Comparison of ENCODE assay signal across 24 mouse cellular contexts in genomic region chr5:100008485-100008884, GRCm38 (mm10). TPM values are rescaled to one million over a fixed set of nuclear protein-coding genes. Genes with fewer than 3 reads are reported as not detected.
DNase-seq lines count a peak whose midpoint lies in the region; ATAC-seq and TF ChIP-seq lines count a peak whose summit lies in the region.
"Had no signal": no experiment of that assay in that cellular context is flagged by ENCODE, and none has a peak within 500 bp of the region (broad histone marks: within the 10 kb centered on the region; RNA-seq: fewer than 3 reads in every experiment).

No protein-coding gene starts in this region.

- no peak overlapping the region for H3K4me3 ChIP-seq in lung, postnatal 0 days (ENCODE audit: low read depth, low read length)
- H3K4me3 ChIP-seq in ES-Bruce4 (ENCODE audit: low read depth, low read length), result no peak overlapping the region
- H3K4me3 ChIP-seq: embryonic facial prominence, embryonic 15.5 days; heart, embryonic 12.5 days; kidney, embryonic 15.5 days; limb, embryonic 13.5 days; midbrain, embryonic 10.5 days had no signal

- peak; percentile 23 for DNase-seq in CD4-positive, CD25-positive, alpha-beta regulatory T cell, adult 2 months (ENCODE audit: low read depth, low spot score)
- no peak for DNase-seq in lung, postnatal 0 days (ENCODE audit: low spot score)
- DNase-seq in lung, postnatal 10 days, result no peak
- peak; percentile 20 for DNase-seq in induced T-regulatory cell, adult 2 months (ENCODE audit: low read depth)
- no peak for DNase-seq in embryo, embryonic 9.5 days (ENCODE audit: extremely low spot score)
- DNase-seq: adrenal gland, postnatal 14 days; cerebellum, adult 18-20 months; cerebellum, postnatal 25 days; embryo, embryonic 11 days; lung, adult 18-20 months; retina, postnatal 1 day; right cerebral cortex, postnatal 4 days had no signal

- no peak overlapping the region for H3K4me2 ChIP-seq in lung, postnatal 0 days (replicated peaks; ENCODE audit: low read depth, low read length)
- H3K4me2 ChIP-seq: embryonic facial prominence, embryonic 15.5 days; heart, embryonic 12.5 days; hindbrain, embryonic 14.5 days; kidney, embryonic 15.5 days; limb, embryonic 13.5 days had no signal

- no peaks in the 10 kb centered on the region for H3K9me3 ChIP-seq in lung, postnatal 0 days (ENCODE audit: low read length)
- H3K9me3 ChIP-seq in ES-Bruce4 (replicated peaks; ENCODE audit: control insufficient read depth, insufficient read depth, low read length, poor library complexity, severe bottlenecking), result no peaks in the 10 kb centered on the region
- H3K9me3 ChIP-seq: embryonic facial prominence, embryonic 15.5 days; heart, embryonic 12.5 days; kidney, embryonic 15.5 days; limb, embryonic 13.5 days; midbrain, embryonic 10.5 days had no signal

- no peaks in the 10 kb centered on the region for H3K36me3 ChIP-seq in lung, postnatal 0 days (ENCODE audit: insufficient read depth, low read length)
- no peaks in the 10 kb centered on the region for H3K36me3 ChIP-seq in ES-Bruce4 (ENCODE audit: control insufficient read depth, insufficient read depth, low read length, poor library complexity, severe bottlenecking)
- H3K36me3 ChIP-seq: embryonic facial prominence, embryonic 15.5 days; heart, embryonic 12.5 days; kidney, embryonic 15.5 days; limb, embryonic 13.5 days; midbrain, embryonic 10.5 days had no signal

- H3K27me3 ChIP-seq in lung, postnatal 0 days (replicated peaks; ENCODE audit: insufficient read depth, low read length), result no peaks in the 10 kb centered on the region
- no peaks in the 10 kb centered on the region for H3K27me3 ChIP-seq in ES-Bruce4 (ENCODE audit: control insufficient read depth, insufficient read depth, low read length, poor library complexity, severe bottlenecking)
- H3K27me3 ChIP-seq: embryonic facial prominence, embryonic 15.5 days; heart, embryonic 12.5 days; kidney, embryonic 15.5 days; limb, embryonic 13.5 days; Patski had no signal

- no peak for TF ChIP-seq POLR2A in ES-Bruce4 (IDR thresholded peaks at IDR 0.05; ENCODE audit: insufficient read depth, low read length)

- no peak overlapping the region for H3K9ac ChIP-seq in lung, postnatal 0 days (replicated peaks; ENCODE audit: low read depth)
- no peak overlapping the region for H3K9ac ChIP-seq in ES-Bruce4 (ENCODE audit: low read depth, poor library complexity, severe bottlenecking)
- H3K9ac ChIP-seq: embryonic facial prominence, embryonic 15.5 days; heart, embryonic 12.5 days; hindbrain, embryonic 14.5 days; kidney, embryonic 15.5 days; limb, embryonic 13.5 days had no signal

- no peak overlapping the region for H3K27ac ChIP-seq in lung, postnatal 0 days (ENCODE audit: low read length)
- no peak overlapping the region for H3K27ac ChIP-seq in ES-Bruce4 (ENCODE audit: insufficient read depth, low read length)
- H3K27ac ChIP-seq: embryonic facial prominence, embryonic 15.5 days; hindbrain, embryonic 14.5 days; kidney, embryonic 15.5 days; limb, embryonic 13.5 days; macrophage; midbrain, embryonic 10.5 days had no signal

- TF ChIP-seq EP300 in lung, postnatal 0 days (IDR thresholded peaks at IDR 0.05), result no peak
- no peak for TF ChIP-seq EP300 in ES-Bruce4 (IDR thresholded peaks at IDR 0.05; ENCODE audit: insufficient read depth, low read depth, low read length)

- H3K4me1 ChIP-seq in lung, postnatal 0 days (ENCODE audit: insufficient read depth, low read depth, low read length), result no peaks in the 10 kb centered on the region
- H3K4me1 ChIP-seq in ES-Bruce4 (ENCODE audit: control insufficient read depth, insufficient read depth, low read length), result no peaks in the 10 kb centered on the region
- H3K4me1 ChIP-seq: embryonic facial prominence, embryonic 15.5 days; kidney, embryonic 15.5 days; limb, embryonic 13.5 days; midbrain, embryonic 10.5 days had no signal

- 40% methylated on average over 3 of the region's 3 CpGs for WGBS in lung, postnatal 0 days

- TF ChIP-seq CTCF in lung, postnatal 0 days (IDR thresholded peaks at IDR 0.05), result peak; percentile 26; the same call in 1 of the 2 replicates
- TF ChIP-seq CTCF in ES-Bruce4 (IDR thresholded peaks at IDR 0.05; ENCODE audit: low read depth, low read length), result peak; percentile 47

- ATAC-seq in CD4-positive, CD25-positive, alpha-beta regulatory T cell, adult 4 months, result no peak
- ATAC-seq in lung, postnatal 0 days, result no peak
- no peak for ATAC-seq in cerebellum, adult (ENCODE audit: insufficient number of reproducible peaks, low FRiP score, low TSS enrichment)
- ATAC-seq: intestine, embryonic 16.5 days; Patski had no signal

RNA-seq across cellular contexts. Expression of gene 4930524J08Rik, which starts 29.6 kb away (rescaled TPM):
- polyA plus RNA-seq in CD4-positive, CD25-positive, alpha-beta regulatory T cell, adult 4 months (2017; shearing (Covaris generic)), result not detected
- polyA plus RNA-seq in lung, postnatal 0 days (2015; fragmentation: Nextera tagmentation; extraction: Ambion mirVana), result 3.0 and 3.4 TPM in 2 replicates
- polyA plus RNA-seq in ES-Bruce4 (2011; ENCODE audit: insufficient read depth, insufficient read length, low read depth, missing spikeins), result 1.5 TPM in 1 of 2 replicates, not detected in the other

RNA-seq across cellular contexts. Expression of gene Hnrnpd, which starts 29.7 kb away (rescaled TPM):
- polyA plus RNA-seq in CD4-positive, CD25-positive, alpha-beta regulatory T cell, adult 4 months (2017; shearing (Covaris generic)), result 10 to 100 TPM; 28.6 to 54.5 TPM
- 44.0 and 51.4 TPM in 2 replicates for polyA plus RNA-seq in lung, postnatal 0 days (2015; fragmentation: Nextera tagmentation; extraction: Ambion mirVana)
- polyA plus RNA-seq in ES-Bruce4 (2011; ENCODE audit: insufficient read depth, insufficient read length, low read depth, missing spikeins), result 605 and 625 TPM in 2 replicates

RNA-seq across cellular contexts. Expression of gene Hnrnpdl, which starts 31.0 kb away (rescaled TPM):
- polyA plus RNA-seq in CD4-positive, CD25-positive, alpha-beta regulatory T cell, adult 4 months (2017; shearing (Covaris generic)), result 100 to 1,000 TPM; 120 to 126 TPM
- 59.5 and 70.9 TPM in 2 replicates for polyA plus RNA-seq in lung, postnatal 0 days (2015; fragmentation: Nextera tagmentation; extraction: Ambion mirVana)
- 327 and 346 TPM in 2 replicates for polyA plus RNA-seq in ES-Bruce4 (2011; ENCODE audit: insufficient read depth, insufficient read length, low read depth, missing spikeins)

RNA-seq across cellular contexts. Expression of gene Enoph1, which starts 31.3 kb away (rescaled TPM):
- 10 to 100 TPM; 30.4 to 31.8 TPM for polyA plus RNA-seq in CD4-positive, CD25-positive, alpha-beta regulatory T cell, adult 4 months (2017; shearing (Covaris generic))
- 27.9 and 29.6 TPM in 2 replicates for polyA plus RNA-seq in lung, postnatal 0 days (2015; fragmentation: Nextera tagmentation; extraction: Ambion mirVana)
- polyA plus RNA-seq in ES-Bruce4 (2011; ENCODE audit: insufficient read depth, insufficient read length, low read depth, missing spikeins), result 43.4 and 50.6 TPM in 2 replicates

Comparison
In these comparisons a context has a peak if more than half of its experiments do, and no peak if none do; other contexts are left out.
1. DNase-seq: peak in CD4-positive, CD25-positive, alpha-beta regulatory T cell, adult 2 months (single experiment) and induced T-regulatory cell, adult 2 months (single experiment); none in lung, postnatal 0 days (single experiment), lung, postnatal 10 days (single experiment) and embryo, embryonic 9.5 days (single experiment).
2. RNA of gene Hnrnpd, which starts 29.7 kb away (polyA plus RNA-seq): 605 to 625 TPM in ES-Bruce4; 28.6 to 54.5 TPM in CD4-positive, CD25-positive, alpha-beta regulatory T cell, adult 4 months and 44.0 to 51.4 TPM in lung, postnatal 0 days; every median in the first group is over 10 times any median in the second.